Mouse (Mus musculus): ENCODE data around the gene Prnp. TPM values are rescaled to one million over a fixed set of nuclear protein-coding genes. Genes with fewer than 3 reads are reported as not detected.

Prnp gene
- total RNA-seq, 1 experiment from 2014 or later = 2.1 TPM

DNA sequence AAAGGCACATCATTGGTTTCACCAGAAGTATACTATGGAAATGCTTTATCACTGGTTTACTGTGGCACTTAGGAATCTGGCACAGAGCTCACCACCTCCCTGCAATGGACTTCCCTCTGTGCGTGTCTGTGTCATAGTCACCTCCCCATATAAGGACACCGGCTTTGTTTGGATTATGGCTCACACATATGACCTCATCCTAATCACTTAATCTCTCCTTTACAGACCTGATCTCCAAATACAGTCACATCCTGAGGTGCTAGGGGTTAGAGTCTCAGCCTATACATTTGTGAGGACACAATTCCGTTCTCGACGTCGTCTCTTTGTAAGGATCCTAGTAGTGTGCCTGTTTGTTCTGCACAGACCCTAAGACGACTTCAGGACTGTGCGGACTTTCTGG is 35.5 kb downstream of the Prnp start:
- no peak for ATAC-seq (ENCODE audit: extremely low read depth, insufficient number of reproducible peaks, low FRiP score, poor library complexity, severe bottlenecking)

DNA sequence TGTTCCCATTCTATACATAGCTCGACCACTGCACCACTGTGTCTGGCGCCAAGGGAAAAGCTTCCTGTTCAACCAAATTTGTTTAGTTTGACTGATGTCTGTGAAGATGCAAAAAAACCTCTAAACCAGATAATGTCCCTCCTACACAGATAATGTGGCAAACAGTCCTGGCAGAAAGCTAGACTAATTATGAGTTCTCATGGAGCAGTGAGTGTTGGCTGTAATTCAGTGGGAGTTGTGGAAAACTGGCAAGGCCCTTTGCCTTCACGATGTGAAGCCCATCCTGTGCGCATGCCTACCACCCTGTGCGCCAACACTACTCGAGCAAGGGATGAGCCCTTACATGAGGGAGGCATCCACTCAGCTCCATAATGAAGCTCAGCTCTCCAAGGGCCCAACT is 36.0 kb downstream of the Prnp start:
- no peak for ATAC-seq (ENCODE audit: extremely low read depth, insufficient number of reproducible peaks, low FRiP score, poor library complexity, severe bottlenecking)

DNA sequence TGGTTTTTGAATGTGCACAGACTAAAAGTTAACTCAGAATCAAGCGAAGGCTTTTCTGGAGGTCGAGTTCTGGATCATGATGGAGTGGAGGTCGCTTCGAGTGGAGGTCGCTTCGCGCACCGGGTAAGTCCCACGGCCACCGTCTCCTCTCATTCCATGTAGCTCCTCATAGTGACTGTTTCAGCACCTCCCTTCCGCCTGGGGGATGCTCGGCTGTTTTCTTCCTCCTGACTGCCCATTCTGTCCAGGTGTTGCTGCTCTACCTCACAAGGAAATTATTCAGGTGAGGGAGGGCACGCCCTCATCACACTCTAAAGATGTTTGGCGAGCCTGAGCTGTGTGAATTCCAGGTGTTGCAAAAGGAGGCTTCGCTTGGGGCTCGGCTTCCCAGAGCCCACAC is 36.6 kb downstream of the Prnp start:
- ATAC-seq (ENCODE audit: extremely low read depth, insufficient number of reproducible peaks, low FRiP score, poor library complexity, severe bottlenecking) = no peak

DNA sequence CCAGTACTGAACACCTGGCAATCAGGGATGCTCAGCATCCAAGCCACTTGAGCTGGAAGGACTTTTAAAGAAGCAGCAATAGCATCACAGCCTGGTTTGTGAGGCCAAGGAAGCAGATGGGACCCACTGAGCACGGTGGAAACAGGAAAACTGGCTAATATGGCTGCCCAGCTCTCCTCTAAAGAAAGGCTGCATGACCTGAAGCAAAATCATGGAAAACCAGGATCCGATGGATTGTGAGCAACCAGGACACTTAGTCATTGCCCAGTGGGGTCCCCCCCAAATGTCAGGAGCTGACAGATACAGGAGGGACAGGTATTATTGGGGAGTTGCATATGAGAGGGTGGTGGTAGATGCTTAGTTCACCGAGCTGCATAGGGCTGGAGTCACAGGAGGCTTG is 38.4 kb downstream of the Prnp start:
- ATAC-seq (ENCODE audit: extremely low read depth, insufficient number of reproducible peaks, low FRiP score, poor library complexity, severe bottlenecking) = no peak

DNA sequence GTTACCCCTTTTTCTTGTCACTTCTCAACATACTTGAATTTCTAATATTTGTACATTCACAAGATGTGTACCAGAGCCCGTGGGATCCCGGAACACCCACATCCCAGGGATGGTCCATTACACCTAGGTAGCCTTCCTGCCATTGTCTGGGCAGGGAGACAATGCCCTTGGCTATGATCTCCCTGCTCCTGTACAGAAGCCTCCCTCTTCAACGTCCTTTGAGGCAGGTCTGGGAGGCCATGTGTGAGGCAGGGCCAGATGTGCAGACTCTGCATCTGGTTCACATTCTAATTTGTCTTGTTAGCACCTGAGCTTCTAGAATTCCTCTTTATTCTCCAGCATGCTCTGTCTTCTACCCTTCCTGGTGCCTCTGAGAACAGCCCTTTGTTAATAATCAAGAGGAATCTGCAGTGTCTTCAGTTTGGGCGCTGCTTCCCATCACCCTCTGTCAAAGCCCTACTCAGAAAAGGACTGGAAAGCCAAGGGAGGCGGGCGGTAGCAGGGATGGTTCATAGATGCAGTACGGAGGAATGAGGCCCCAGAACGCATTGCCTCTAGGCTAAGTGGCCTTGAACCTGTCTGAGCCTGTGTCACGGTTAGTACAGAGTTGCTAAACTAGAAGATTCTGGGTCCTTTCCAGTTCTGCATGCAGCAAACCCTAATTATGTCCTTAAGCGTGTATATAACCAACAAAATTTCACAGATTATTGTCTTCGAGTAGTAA is 39.4 kb downstream of the Prnp start:
- ATAC-seq (ENCODE audit: extremely low read depth, insufficient number of reproducible peaks, low FRiP score, poor library complexity, severe bottlenecking) = no peak

DNA sequence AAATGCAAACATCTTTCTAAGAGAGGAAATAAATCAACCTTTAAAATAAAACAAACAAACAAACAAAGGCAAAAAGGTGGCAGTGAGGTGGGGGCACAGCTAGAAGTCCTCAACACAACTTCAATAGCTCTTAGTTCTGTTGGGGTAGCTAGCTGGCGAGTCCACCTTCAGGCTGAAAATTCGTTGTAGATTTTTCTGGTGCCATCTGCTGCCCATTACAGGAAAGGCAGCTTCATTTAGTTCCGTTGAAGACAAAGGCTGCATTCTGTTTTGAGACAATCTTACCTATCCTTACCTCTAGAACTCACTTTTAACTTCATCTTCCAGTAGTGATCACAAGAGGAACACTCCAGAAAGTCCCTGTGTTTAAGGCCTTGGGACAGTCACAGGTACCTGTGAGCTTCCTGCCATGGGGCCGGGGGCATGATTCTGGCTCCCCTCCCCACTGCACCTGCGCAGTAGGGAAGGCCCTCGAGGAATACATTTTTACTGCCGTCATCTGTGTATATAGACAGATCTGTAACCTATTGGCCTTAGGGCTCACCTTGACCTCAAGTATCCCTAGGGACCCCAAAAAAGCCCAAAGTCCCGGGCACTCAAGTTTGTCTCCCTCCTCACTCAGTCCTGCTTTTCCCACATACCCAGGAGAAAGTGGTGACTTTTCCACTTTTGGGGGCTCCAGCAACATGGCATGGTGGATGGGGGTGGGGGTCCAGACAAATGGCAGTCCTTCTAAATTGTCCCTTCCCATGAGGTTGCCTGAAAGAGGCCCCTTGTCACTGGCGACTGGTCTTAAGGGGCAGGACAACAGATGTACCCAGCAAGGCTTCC is 40.3 kb downstream of the Prnp start:
- 0 out of 2 replicates have a peak, but pooled peaks have one; percentile 31 for ATAC-seq (ENCODE audit: extremely low read depth, insufficient number of reproducible peaks, low FRiP score, poor library complexity, severe bottlenecking)

DNA sequence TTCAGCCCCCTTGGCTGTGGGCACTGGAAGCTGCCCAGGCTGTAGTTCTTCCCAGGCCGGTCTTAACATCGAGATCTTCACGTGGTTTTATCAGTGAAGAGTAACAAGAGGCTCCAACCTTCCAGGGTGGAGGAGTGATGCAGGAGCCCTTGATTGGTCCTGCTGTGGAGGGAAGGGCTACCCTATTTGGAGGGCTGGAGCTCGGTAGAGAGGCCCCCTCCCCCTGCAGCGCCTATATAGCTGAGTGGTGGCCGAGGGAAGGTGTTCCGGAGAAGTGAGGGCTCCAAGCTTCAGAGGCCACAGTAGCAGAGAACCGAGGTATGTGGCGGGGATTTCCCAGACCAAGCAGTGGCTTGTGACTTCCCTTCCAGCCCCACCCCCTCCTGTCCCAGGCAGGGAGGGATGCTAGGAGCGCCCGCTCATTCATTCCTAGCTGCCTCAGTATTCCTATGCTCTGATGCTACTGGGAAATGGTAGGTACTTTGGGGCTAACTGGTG is 40.9 kb downstream of the Prnp start, which contains the start of gene Prnd:
Gene Prnd, plus strand, starts transcription at position 264 of the 498 bp plus-strand sequence.
- no peak for ATAC-seq (ENCODE audit: extremely low read depth, insufficient number of reproducible peaks, low FRiP score, poor library complexity, severe bottlenecking)

DNA sequence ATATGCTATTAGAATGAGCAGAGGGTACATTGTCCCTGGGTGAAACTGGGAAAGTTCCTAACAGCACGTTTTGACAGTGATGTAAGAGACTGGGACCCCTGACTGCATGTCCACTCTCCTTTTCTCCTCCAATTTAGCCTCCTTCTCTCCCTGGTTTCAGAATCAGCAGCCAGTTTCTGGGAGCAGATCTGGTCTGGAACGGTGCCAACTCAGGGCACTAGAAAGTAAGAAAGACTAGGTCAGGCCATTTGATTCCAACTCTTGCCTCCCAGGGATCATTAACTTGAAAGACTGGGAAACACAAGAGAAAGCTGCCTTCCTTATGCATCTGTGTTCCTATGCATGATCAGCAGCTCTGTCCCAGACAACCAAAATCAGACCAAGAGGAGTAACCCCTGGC is 42.7 kb downstream of the Prnp start:
- ATAC-seq (ENCODE audit: extremely low read depth, insufficient number of reproducible peaks, low FRiP score, poor library complexity, severe bottlenecking) = no peak

DNA sequence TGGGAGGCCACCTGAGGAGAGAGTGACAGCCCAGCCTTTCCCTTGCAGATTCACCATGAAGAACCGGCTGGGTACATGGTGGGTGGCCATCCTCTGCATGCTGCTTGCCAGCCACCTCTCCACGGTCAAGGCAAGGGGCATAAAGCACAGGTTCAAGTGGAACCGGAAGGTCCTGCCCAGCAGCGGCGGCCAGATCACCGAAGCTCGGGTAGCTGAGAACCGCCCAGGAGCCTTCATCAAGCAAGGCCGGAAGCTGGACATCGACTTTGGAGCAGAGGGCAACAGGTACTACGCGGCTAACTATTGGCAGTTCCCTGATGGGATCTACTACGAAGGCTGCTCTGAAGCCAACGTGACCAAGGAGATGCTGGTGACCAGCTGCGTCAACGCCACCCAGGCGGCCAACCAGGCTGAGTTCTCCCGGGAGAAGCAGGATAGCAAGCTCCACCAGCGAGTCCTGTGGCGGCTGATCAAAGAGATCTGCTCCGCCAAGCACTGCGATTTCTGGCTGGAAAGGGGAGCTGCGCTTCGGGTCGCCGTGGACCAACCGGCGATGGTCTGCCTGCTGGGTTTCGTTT is 43.3 kb downstream of the Prnp start:
- no peak for ATAC-seq (ENCODE audit: extremely low read depth, insufficient number of reproducible peaks, low FRiP score, poor library complexity, severe bottlenecking)

DNA sequence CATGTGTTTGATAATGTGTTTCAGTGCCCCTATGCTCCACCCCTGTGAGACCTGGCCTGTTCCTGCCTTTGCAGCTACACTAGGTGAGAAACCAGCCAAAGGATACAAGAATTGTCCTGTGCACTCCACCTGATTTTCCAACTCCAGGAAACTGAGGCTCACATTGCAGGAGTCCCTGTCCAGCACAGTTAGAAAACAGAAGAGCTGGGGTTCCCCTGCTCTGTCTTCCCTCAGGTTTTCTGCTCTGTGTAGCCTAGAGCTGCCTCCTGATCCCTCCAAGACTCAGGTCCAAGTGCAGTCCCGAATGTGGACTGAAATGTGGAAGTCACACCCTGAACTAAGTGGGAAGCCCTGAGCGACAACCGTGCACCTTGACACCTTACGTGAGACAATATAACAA is 44.0 kb downstream of the Prnp start:
- no peak for ATAC-seq (ENCODE audit: extremely low read depth, insufficient number of reproducible peaks, low FRiP score, poor library complexity, severe bottlenecking)

DNA sequence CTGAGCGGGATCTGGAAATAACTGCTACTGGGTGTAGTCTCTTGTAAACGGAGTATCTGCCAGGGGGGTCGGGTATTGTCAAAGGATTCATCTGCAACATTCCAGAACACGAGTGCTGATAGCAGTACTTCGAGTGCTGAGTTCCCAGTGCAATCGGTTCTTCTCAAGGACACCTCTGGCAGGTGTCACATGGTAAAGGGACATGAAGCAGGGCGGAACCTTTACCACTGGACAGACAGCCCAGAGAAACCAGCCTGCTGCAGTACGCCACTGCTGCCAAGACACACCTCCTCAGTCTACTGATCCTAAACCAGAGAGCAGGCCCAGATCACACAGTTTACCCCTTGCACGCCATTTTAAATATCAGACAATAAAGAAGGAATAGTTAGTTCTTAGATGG is 45.1 kb downstream of the Prnp start:
- no peak for ATAC-seq (ENCODE audit: extremely low read depth, insufficient number of reproducible peaks, low FRiP score, poor library complexity, severe bottlenecking)

DNA sequence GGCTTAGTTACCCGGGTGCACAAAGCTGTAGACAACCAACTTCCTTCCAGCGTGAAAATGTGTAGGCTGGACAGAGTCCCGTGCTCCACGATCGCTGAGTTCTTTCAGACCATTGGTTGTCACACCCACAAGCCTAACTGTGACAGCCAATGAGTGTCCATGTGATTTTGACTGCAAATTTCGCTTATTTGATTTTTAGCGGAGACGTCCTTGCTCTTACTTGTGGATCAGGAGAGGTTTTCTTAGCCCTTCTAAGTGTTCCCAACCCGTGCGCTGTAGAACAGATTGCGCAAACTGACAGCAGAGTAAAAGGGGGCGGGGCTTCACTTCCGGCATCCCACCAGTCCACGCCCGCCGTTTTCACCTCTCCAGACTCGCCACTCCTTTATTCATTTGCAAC is 45.5 kb downstream of the Prnp start:
- no peak for ATAC-seq (ENCODE audit: extremely low read depth, insufficient number of reproducible peaks, low FRiP score, poor library complexity, severe bottlenecking)

DNA sequence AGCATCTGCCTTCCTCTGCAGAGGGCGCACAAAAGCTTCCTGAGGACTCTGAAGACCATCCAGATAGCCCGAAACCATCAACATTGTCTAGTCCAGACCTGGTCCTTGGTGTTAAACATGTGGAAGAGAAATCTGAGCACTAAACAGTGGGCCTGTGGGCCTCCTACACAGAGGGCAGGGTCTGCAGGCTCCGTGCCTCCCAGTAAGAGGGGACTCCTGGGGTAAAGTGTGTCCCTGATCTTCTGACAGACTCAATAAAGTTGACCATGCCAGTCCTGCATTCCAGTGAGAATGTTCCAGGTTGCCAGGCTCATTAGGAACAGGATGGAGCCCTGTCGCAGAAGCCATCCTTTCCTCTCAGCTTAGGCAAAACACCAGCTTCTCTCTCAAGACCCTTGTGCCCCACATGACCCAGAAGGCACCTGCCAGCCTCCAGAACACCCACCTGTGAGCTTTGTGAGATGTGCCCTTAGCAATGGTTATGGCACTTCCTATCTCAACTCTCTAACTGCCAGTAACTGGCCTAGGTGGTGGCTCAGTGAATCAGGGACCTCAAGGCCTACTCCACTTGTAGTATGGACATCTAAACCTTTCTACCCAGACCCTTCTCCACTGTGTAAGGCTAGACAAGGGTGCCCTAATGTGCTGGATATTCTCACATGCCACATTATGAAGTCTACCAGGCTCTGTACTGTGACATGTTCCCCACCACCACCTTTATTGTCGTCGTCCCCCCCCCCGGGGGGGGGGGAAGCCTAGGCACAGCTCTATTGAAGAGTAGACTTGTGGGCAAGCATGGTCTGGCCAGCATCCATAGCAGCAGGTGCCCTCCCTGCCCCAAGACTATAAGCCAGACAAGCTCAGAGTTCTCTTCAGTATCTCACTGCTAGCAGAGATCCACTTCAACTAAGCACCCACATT is 46.9 kb downstream of the Prnp start:
- no peak for ATAC-seq (ENCODE audit: extremely low read depth, insufficient number of reproducible peaks, low FRiP score, poor library complexity, severe bottlenecking)

DNA sequence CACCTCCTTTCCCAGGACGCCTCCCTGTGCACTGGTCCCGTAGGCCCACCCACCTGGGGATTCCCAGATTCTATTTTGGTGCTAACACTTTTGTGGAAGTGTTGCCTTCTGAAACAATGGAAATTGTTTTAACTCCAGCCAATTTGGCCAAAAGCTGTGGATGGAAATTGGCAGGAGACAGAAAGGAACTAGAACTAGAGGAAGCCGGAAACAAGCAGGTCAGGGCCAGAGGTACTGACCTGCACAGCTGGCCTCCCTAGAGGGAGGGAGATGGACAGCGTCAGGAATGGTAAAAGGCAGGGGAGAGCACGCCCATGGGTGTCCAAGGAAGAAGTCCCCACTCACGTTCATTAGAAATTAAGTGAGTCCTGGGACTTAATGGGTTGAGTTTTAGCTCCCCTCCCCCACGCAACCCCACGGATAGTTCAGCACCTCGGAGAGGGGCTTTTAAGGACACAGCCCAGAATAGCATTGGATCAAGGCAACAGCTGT is 48.0 kb downstream of the Prnp start:
- no peak for ATAC-seq (ENCODE audit: extremely low read depth, insufficient number of reproducible peaks, low FRiP score, poor library complexity, severe bottlenecking)

DNA sequence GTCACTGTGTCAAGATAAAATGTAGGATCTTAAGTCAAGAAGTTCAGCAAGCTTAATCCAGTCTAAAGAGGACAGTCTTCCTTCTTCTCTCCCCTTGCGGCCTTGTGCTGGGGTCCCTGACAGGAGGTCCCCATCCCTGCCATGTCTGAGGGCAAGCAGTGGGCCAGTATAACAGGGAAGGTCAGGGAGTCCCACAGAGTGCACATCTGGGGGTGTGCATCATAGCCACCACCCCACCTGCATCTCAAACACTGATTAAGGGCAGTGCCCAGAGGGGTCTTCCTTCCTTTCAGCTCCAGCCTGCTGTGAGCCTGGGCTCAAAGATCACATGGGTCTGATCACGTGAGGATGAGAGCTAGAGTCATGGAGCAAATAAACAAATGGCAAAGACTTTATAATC is 51.9 kb downstream of the Prnp start:
- ATAC-seq (ENCODE audit: extremely low read depth, insufficient number of reproducible peaks, low FRiP score, poor library complexity, severe bottlenecking) = no peak

DNA sequence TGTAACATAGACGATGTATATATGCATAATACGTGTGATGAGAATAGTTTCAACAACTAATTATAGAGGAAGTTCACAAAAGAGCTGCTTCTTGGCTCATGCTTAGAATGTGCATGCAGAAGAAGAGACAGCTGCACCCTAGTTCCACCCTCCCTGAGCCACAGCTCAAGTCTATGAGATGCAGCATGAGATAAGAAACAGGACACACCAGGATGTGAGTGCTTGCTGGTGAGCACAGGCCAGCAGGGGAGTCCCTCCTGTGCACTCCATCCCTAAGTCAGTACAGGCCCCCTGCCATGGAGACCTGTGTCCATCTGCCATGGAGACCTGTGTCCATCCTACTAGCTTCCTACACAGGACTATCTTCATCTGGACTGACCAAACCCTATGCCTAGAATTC is 60.9 kb downstream of the Prnp start:
- ATAC-seq (ENCODE audit: extremely low read depth, insufficient number of reproducible peaks, low FRiP score, poor library complexity, severe bottlenecking) = no peak

DNA sequence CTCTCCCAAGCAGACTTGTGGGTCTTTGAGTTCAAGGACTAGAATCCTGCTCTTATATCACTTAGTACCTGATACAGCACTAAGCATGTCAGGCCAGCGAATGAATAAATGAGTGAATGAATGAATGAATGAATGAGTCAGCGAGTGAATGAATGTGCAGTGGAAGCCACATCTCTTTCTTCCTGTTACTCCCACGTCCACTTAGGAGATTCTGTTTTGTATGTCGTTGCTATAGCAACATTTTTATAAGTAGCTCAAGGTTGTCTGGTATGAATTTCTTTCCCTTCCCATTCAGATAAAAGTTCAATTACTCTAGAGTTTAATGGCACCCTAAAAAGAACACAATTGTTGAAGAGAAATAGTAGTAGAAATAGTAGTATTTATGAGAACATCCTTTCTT is 61.4 kb downstream of the Prnp start:
- ATAC-seq (ENCODE audit: extremely low read depth, insufficient number of reproducible peaks, low FRiP score, poor library complexity, severe bottlenecking) = no peak

DNA sequence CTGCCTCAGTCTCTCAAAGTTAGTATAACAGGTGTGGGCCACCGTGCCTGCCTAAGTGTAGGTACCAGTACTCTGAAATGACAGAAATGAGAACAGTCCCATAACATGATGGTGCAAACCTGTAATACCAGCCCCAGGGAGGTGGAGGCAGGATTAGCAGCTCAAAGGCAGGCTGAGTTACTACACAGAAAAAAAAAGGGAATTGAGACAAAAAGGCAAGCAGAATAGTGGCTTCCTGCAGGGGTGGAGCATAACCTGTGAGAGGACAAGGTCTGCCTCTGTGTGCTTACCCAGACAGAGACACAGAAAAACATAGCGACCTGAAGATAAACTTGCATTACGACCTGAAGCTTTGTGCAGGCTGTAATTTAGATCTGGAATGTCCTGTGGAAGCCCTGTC is 66.9 kb downstream of the Prnp start:
- ATAC-seq (ENCODE audit: extremely low read depth, insufficient number of reproducible peaks, low FRiP score, poor library complexity, severe bottlenecking) = 0 out of 2 replicates have a peak, but pooled peaks have one; percentile 39

DNA sequence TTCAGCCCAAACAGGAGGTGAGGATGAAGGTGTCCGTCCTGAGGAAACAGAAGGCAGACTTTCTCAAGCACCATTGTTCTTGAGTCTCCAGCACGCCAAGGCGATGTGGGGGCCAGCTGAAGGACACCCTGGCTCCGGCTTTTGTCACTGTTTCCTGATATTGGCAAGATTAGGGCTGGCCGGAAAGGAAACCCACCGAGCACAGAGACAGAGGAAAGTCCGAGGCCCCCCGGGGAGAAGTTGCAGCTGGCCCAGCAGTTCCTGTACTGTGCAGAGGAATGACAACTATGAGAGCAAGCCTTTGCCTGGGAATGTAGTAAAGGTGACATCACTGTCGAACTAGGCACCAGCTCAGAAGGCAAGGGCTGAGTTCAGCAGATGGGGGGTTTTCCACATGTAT is 71.1 kb downstream of the Prnp start:
- no peak for ATAC-seq (ENCODE audit: extremely low read depth, insufficient number of reproducible peaks, low FRiP score, poor library complexity, severe bottlenecking)
